Mouse (Mus musculus): ENCODE data around the gene Mymx. TPM values are rescaled to one million over a fixed set of nuclear protein-coding genes. Genes with fewer than 3 reads are reported as not detected.

The Mymx gene
- total RNA-seq, 2 experiments from 2014 or later, result 42.8 to 44.3 TPM

- DNase-seq (ENCODE audit: low spot score in 2 of 2), result peak; percentile 99
These were observed 28.7 kb downstream of the Mymx start, which contains the start of gene Hsp90ab1 for GRCm38 (mm10) chr17:45573087-45573779. Gene Hsp90ab1, minus strand, starts transcription at chr17:45573271.

GRCm38 (mm10) chr17:45572103-45573086 lies 29.5 kb downstream of the Mymx start:
- peak; percentile 65 to 84 for DNase-seq (ENCODE audit: low spot score in 2 of 2)

DNA sequence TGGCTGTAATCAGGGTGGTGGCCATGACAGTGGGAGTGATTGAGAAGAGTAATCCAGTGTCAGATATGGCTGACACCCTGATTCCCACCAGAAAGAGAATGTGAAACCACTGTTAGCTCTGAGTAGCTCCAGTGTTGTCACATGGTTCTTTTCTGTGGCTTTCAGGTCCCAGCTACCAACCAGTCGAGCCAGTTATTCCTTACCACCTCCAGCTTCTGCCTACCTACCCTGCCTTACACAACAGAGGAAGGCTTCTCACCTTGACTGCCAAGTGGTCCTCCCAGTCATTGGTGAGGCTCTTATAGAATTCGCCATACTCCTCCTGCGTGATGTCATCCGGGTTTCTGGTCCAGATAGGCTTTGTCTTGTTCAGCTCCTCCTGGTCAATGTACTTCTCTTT lies 31.9 kb downstream of the Mymx start:
- no peak for DNase-seq (ENCODE audit: low spot score in 2 of 2)

DNA sequence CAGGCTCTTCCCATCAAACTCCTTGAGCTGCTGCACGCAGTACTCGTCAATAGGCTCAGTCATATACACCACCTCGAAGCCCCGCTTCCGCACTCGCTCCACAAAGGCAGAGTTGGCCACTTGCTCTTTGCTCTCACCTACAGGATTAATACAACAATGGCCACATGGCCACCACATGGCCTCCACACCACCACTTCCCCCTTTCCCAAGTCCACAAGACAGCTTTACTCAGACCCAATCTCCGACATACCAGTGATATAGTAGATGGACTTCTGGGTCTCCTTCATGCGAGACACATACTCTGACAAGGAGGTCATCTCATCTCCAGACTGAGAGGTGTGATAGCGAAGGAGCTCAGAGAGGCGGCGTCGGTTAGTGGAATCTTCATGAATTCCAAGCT lies 32.9 kb downstream of the Mymx start:
- DNase-seq (ENCODE audit: low spot score in 2 of 2), result no peak

DNA sequence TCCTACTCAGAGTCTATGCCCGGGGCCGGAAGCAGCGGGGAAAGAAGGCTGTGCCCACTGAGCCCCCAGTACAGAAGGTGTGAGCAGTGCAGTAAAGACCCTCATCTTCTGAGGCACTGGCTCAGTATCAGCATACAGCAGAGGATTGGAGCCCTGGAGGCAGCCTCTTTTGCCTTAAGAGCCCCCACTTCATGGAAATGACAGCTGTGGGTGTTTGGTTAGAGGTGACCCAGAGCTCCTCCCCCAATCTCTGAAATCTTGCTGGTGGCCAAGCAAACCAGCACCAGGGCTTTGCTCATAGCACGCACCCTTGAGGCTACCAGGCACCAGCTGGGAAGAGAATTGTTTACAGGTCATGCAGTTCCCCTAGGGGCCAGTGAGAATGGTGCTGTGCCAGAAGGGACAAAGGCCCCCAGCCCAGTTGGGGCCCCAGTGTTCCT lies 34.7 kb downstream of the Mymx start:
- no peak for DNase-seq (ENCODE audit: low spot score in 2 of 2)

DNA sequence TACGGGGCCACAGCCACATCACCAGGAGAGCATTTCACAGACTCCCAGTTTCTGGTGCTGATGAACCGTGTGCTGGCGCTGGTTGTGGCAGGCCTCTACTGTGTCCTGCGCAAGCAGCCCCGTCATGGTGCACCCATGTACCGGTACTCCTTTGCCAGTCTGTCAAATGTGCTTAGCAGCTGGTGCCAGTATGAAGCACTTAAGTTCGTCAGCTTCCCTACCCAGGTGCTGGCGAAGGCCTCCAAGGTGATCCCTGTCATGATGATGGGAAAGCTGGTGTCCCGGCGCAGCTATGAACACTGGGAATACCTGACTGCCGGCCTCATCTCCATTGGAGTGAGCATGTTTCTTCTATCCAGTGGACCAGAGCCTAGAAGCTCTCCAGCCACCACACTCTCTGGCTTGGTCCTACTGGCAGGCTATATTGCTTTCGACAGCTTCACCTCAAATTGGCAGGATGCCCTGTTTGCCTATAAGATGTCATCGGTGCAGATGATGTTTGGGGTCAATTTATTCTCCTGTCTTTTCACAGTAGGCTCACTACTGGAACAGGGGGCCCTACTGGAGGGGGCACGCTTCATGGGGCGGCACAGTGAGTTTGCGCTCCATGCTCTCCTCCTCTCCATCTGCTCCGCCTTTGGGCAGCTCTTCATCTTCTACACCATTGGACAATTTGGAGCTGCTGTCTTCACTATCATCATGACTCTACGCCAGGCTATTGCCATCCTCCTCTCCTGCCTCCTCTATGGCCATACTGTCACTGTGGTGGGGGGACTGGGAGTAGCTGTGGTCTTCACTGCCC lies 35.3 kb downstream of the Mymx start:
- no peak for DNase-seq (ENCODE audit: low spot score in 2 of 2)

- DNase-seq (ENCODE audit: low spot score in 2 of 2), result no peak
These were observed 35.9 kb downstream of the Mymx start for GRCm38 (mm10) chr17:45566031-45566359.

DNA sequence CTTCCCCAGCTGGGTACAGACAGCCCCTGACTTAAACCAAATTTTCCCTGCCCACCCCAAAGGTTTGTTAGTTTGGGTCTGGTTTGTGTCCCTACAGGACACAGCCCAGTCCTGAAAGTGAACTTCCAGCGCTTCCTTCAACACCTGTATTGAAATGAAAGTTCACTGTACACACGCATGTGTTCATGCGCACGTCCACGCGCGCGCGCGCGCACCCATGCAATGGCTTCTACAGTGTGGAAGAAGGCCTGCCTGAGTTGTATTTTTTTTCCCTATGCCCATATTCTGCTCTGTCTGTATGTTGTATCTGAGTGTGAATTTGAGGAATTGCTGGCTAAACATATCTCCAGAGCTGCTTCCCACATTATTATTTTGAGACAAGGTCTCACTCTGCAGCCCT lies 36.8 kb downstream of the Mymx start:
- DNase-seq (ENCODE audit: low spot score in 2 of 2), result no peak

GRCm38 (mm10) chr17:45564531-45565084 lies 37.3 kb downstream of the Mymx start:
- no peak for DNase-seq (ENCODE audit: low spot score in 2 of 2)

DNA sequence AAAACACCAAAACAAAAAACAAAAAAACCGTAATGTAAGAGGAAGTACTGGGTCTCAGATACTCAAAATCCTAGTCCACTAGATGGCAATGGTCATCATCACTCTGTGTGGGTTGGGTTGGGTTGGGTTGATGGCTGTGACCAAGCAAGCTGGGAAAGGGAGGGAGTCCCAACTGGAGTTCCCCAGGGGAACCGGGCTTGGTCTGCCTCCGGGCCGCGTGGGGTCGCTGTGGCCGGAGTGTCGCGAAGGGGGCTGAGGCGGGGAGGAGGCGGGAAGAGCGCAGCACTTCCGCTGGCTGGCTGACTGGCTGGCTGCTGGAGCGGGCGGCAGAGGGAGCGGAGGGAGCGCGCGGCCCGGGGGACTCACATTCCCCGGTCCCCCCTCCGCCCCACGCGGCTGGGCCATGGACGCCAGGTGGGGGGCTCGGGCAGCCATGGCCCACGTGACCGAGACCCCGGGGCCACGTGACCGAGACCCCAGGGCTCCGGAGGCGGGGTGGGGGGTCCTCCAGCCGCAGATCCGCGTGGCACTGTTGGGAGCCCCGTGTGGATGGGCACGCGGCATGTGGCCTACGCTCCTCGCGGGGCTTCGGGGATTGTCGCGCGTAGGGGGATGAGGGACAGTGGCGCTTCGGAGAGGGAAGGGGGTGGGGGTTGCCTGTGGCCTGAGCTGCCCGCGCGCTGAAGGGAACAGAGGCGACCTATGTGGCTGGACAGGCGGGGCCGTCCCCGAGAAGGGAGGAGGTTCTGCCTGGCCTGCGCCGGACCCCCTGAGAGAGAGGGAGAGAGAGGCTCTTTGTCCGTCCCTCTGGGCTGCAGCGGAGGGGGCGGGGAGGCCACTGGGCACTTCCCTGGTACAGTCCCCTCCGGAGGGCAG lies 38.0 kb downstream of the Mymx start, which contains the start of gene Slc35b2:
Gene Slc35b2, plus strand, starts transcription at position 220 of the 876 bp plus-strand sequence.
- peak; percentile 92 to 94 for DNase-seq (ENCODE audit: low spot score in 2 of 2)

DNA sequence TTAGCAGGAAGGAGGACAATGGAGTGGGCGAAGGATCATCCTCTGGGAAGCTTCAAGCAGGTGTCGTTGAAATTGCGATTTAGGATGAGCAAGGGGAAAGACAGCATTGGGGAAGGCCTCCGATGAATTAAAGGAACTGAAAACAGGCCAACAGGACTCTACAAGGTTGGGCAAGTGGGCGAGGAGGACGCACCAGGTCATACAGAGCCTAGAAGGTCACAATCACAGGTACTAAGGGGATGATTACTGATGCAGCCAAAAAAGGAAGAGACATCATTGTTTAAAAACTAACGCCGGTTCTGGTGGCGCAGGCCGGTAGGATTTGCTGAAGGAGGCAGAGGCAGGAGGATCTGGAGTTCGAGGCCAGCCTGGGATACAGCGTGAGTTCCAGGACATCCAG lies 38.7 kb downstream of the Mymx start:
- no peak for DNase-seq (ENCODE audit: low spot score in 2 of 2)

DNA sequence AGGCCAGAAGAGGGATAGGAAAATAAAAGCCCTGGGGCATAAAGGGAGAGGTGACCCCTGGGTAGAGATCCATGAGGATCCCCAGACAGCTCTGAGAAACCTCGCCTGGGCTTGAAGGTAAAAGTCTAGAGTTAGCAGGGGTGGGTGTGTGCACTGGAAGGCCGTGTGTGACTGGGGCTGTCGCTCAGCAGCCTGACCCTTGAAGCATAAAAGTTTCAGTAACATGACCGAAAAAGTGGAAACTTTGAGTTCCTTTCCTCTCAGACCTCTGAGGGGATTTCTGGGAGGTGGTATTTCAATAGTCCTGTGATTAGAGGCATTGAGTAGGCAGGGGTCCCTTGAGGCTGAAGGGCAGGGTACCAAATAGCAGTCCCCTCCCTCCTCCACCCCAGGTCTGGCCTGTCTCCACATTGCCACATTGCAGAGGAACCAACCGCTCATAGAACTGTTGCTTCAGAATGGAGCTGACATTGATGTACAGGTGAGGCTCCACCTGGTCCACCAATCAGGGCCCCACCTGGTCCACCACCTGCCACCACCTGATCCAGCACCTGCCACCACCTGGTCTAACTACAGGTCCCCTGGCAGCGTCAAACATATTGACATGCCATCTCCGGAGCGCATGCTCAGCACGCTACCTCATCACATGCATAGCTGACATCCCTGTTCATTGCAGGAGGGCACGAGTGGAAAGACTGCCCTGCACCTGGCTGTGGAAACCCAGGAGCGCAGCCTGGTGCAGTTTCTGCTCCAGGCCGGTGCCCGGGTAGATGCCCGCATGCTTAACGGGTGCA lies 42.0 kb downstream of the Mymx start:
- DNase-seq (ENCODE audit: low spot score in 2 of 2), result no peak

DNA sequence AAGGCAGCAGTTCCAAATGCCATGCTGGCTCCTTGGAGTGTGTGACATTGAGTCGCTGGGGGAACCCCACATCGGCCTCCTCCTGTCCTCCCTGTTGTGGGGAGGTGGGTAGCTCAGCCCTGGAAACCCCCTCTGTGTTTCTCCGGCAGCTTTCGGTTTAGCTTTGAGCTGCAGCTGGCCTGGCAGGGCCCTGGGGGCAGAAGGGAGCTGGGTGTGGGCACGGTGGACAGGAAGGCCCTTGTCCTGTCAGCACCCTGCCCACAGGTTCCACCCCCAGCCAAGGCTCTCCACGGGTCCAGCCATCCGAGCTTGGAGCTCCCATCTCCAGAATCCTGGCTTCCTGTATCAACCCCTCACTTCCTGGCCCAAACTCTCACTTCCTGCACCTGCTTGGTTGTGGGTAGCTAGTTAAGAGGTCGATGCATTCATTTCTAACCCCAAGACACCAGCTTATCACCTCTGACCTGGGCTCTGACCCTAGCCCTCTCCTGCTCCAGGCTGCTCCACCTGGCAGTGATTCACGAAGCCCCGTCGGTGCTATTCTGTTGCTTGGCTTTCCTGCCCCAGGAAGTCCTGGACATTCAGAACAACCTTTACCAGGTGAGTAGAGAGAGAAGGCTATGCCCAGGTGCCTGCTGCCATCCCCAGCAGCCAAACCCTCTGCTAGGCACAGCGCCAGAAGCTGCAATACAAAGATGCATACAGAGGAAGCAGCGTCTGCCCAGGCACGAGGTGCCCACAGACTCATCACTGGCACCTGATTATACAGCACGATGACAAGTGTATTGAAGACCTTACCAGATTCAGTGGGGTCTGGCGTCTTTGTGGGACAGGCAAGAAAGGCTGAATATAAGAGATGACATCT lies 43.7 kb downstream of the Mymx start:
- DNase-seq (ENCODE audit: low spot score in 2 of 2), result no peak

GRCm38 (mm10) chr17:45557246-45557824 lies 44.6 kb downstream of the Mymx start:
- no peak for DNase-seq (ENCODE audit: low spot score in 2 of 2)

DNA sequence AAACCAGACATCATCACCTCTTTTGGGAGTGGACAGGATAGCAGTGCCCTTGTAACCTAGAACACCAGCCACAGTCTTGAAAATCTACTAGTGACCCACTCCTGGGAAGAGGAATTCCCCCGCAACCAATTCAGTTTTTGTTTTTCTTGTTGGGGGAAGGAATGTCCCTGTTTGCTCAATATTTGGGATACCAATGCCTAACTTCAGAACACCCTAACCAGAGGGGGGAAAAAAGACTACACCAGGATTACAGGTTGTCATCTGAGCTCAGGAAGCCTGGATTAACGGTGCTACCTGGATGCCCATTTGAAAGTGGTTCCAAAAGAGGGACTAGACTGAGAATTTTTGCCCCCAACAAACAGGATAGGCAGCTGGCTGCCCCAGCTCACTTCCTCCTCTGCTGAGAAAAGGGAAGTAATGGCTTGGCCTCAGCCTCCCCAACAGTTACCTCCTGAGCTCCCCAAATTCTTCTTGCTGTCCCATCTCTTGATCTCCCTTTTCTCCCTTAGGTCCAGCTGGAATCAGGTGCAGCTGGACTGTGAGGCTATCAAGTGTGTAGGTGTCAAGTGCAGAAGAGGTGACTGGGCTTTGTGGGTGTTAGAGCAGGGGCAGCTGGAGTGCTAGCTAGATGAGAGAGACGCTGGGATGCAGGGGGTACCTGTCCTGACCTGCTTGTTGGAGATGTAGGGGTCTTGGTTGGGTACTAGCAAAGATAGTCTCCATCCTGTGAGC lies 45.2 kb downstream of the Mymx start:
- DNase-seq (ENCODE audit: low spot score in 2 of 2), result no peak

DNA sequence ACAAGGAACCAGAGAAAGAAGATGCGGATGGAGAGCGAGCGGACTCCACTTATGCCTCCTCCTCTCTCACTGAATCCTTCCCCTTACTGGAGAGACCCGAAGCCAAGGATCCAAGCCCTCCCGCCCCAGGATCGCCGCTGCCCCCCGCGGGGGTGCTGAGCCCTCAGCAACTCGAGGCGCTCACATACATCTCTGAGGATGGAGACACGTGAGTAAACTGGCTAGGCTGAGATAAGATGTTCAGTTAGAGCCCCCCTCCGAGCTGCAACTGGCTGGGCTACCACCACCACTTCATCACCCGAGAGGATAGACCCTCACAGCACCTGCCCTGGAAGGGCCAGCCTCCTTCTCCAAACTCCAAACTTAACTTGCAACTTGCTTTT lies 45.8 kb downstream of the Mymx start:
- DNase-seq (ENCODE audit: low spot score in 2 of 2), result no peak

DNA sequence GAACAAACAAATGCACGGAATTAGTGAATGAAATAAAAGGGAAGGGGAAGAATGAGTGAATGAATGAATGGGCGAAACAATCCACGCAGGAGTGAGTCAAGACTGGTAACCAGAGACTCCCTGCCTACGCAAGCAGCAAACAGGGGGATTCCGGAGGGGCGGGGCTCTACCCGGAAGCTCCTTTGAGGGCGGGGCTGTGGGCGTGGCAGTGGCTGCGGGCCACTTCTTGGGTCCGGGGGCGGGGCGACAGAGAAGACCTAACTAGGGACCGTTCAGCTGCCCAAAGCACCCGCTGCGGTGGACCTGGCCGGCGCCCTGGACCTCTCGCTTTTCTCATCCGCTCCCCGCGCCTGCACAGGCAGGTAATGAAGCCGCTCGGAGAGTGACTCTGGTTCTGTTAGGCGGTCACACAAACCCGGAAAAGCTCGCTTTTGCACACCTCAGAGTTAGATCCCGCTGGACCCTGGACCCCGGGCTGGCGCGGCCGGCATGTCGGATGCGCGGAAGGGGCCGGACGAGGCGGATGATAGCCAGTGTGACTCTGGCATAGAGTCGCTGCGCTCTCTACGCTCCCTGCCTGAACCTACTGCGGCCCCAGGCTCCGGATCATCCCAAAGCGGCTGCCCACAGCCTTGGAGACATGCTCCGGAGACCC lies 46.3 kb downstream of the Mymx start, which contains the start of gene Nfkbie:
Gene Nfkbie, plus strand, starts transcription at position 252 of the 655 bp plus-strand sequence.
- peak; percentile 89 to 92 for DNase-seq (ENCODE audit: low spot score in 2 of 2)
